Mouse (Mus musculus): Measurements from ENCODE around the gene Gm5767. TPM values are rescaled to one million over a fixed set of nuclear protein-coding genes. Genes with fewer than 3 reads are reported as not detected.

Gene Gm5767
- polyA plus RNA-seq, 1 experiment from 2014 or later: not detected

DNA sequence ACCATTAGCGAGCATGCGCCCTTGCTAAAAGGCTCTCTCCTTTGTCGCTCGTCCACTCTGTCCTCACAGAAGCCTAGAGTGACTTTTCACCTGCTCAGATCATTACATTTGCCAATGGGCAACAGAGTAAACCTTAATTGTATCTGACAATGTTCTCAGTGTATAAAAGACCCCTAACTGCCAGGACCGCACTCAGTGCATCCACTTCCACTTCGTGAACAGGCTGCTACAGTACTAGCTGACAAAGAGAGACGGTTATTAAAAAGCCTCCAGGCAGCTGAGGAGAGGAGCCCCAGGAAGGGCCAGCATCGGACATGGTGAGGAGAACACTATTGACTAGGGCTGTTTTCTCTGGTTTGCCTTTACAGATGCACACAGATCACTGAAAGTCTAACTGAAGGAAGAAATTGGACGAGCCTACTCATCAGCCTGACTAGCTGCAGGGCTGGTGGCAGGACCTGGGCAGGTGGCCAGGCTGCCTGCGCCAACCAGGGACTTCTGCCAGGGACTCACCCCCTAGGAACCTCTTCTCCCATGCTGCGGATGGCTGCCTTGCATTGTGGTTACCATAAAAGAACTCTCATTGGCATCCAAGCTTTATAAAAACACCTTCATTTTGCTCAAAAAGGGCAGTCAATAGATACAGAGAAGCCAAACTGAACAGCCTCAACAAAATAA lies 9.5 kb downstream of the Gm5767 start:
- Histone ChIP-seq H3K27ac (replicated peaks) (no peak overlapping the region), H3K36me3 (peaks cover 94% of the 10 kb centered on the region), H3K9me3 (replicated peaks) (no peaks in the 10 kb centered on the region), H3K4me3 (no peak overlapping the region), H3K4me1 (no peaks in the 10 kb centered on the region), H3K27me3 (ENCODE audit: low read depth, poor library complexity, severe bottlenecking) (no peaks in the 10 kb centered on the region)
- WGBS: 96% methylated on average over 11 of the region's 11 CpGs
- no peak for DNase-seq (ENCODE audit: low spot score)

DNA sequence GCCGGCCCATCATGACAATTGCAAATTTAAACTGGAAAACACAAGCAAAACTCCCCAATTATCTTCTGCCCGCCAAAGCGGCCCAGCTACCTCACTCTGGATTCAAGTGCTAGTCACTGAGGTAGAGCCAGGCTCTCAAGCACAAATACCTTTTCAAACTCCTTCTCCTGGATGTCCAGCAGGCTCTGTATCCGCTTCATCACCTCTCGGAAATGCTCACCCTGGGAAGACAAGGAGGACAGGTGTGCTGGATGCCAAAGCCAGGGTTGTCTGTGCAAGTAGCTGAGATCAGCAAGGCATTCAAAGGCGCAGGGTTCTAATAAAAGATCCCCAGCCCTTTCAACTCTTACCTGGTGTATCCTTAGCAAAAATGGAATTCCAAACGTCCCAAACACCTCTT lies 10.6 kb downstream of the Gm5767 start:
- no peaks in the 10 kb centered on the region for H3K4me1 ChIP-seq
- H3K4me3 ChIP-seq: no peak overlapping the region
- peaks cover 98% of the 10 kb centered on the region for H3K36me3 ChIP-seq
- H3K27ac ChIP-seq (replicated peaks): no peak overlapping the region
- WGBS: 96% methylated on average over 7 of the region's 7 CpGs
- DNase-seq (ENCODE audit: low spot score): no peak
- no peaks in the 10 kb centered on the region for H3K27me3 ChIP-seq (ENCODE audit: low read depth, poor library complexity, severe bottlenecking)
- H3K9me3 ChIP-seq (replicated peaks): no peaks in the 10 kb centered on the region

DNA sequence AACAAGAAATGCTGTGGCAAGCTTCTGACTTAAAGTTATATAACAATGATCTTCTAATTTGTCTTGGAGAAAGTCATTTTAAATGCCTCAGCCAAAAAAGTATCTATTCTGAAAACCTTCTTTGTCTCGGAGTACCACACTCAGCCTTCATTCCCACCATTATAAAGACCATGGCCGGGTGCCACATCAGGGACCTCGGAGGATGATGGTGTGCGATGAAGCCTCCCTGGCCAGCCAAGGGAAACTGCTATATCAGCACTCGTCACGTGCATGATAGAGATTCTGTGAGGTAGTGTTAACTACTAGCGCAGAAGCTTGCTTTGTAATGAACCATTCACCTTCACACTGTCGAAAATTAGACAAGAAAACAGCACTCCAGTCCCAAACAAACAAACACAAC lies 19.0 kb downstream of the Gm5767 start:
- Histone ChIP-seq H3K4me1 (no peaks in the 10 kb centered on the region), H3K27me3 (ENCODE audit: low read depth, poor library complexity, severe bottlenecking) (no peaks in the 10 kb centered on the region), H3K4me3 (no peak overlapping the region), H3K36me3 (peaks cover 100% of the 10 kb centered on the region), H3K27ac (replicated peaks) (no peak overlapping the region), H3K9me3 (replicated peaks) (no peaks in the 10 kb centered on the region)
- no peak for DNase-seq (ENCODE audit: low spot score)
- 92% methylated on average over 8 of the region's 8 CpGs for WGBS

DNA sequence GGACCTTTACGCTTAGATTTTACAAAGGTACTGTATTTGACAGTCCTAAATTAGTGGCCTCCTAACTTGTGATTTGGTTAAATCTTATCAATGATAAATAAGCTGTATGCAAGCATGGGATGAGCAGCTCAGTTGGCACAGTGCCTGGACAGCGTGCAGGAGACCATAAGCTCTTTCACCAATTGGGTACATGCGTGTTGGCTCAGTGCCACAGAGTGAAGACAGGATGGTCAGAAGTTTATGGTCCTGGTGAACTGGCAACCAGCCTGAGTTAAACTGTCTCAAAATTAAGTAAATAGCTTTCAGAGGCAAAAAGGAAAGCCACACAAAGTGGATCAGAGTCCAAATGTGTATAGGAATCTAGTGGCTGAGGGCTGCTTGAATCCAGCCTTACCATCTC lies 20.0 kb downstream of the Gm5767 start:
- 96% methylated on average over 3 of the region's 3 CpGs for WGBS
- H3K27me3 ChIP-seq (ENCODE audit: low read depth, poor library complexity, severe bottlenecking): no peaks in the 10 kb centered on the region
- no peak overlapping the region for H3K27ac ChIP-seq (replicated peaks)
- no peak for DNase-seq (ENCODE audit: low spot score)
- H3K9me3 ChIP-seq (replicated peaks): no peaks in the 10 kb centered on the region
- peaks cover 100% of the 10 kb centered on the region for H3K36me3 ChIP-seq
- no peak overlapping the region for H3K4me3 ChIP-seq
- no peaks in the 10 kb centered on the region for H3K4me1 ChIP-seq

DNA sequence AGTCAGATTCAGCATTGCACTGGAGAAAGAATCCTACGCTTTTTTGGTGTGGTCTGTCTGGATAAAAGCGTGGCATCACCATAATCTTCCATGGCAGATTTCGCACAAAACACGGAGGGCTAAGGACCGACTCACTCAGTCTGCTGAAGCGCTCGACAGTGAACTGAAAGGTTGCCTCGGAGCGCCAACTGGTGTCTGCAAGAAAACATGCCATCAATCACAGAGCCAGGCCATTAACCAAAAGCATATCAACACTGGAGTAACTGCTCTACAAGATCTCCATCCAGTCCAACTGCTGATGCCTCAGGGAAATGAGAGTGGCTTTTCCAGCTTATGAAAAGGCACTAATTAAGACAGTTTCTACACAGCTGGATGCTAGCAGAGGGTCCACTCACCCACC lies 31.4 kb downstream of the Gm5767 start:
- Histone ChIP-seq H3K4me3 (no peak overlapping the region), H3K27ac (replicated peaks) (no peak overlapping the region), H3K9me3 (replicated peaks) (no peaks in the 10 kb centered on the region), H3K36me3 (peaks cover 95% of the 10 kb centered on the region), H3K4me1 (no peaks in the 10 kb centered on the region), H3K27me3 (ENCODE audit: low read depth, poor library complexity, severe bottlenecking) (no peaks in the 10 kb centered on the region)
- DNase-seq (ENCODE audit: low spot score): no peak
- WGBS: 92% methylated on average over 9 of the region's 9 CpGs

DNA sequence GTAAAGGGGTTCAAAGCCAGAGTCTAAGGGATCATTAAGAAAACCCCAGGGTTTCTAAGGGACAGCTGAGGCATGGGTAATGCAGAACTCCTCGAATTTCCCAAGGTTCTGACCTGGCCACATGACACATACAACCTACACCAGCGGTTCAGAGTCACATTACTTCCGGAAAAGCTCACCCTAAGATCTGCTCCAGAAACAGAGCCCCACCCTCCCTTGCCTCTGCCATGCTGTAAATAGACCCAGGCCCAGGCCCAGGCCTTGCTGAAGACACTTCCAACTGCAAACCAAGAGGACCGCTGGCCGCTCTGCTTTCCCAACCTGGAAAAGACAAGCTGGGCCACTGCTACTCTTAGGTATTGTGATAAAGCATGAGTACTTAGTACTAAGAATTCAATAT lies 34.3 kb downstream of the Gm5767 start:
- 97% methylated on average over 5 of the region's 5 CpGs for WGBS
- H3K36me3 ChIP-seq: peaks cover 67% of the 10 kb centered on the region
- no peaks in the 10 kb centered on the region for H3K27me3 ChIP-seq (ENCODE audit: low read depth, poor library complexity, severe bottlenecking)

DNA sequence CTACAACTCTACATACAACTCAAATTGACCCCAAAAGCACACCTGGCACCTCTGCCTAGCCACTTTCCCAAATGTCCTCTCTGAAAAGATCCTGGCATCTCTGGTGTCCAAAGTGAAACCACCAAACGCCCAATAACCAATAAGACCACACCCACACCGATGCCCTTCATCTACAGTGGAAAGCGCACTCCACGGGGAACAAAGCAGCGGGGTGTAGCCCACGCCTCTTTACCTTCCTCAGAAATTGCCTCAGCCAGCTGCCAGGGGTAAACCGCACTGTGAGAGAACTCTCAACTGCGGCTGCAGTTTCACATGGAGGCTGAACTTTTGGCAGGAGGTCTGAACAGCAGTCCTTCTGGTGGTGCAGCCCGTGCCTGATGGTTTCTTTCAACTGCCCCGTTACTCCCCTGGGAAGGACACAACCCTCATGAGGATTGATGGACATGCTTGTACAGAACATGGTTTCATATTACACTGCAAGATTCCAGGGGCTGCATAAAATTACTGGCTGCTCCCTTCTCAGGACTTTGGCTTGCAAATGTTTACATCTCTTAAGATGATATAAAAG lies 35.0 kb downstream of the Gm5767 start:
- peaks cover 59% of the 10 kb centered on the region for H3K36me3 ChIP-seq
- no peak for DNase-seq (ENCODE audit: low spot score)
- H3K27me3 ChIP-seq (ENCODE audit: low read depth, poor library complexity, severe bottlenecking): no peaks in the 10 kb centered on the region
- H3K4me1 ChIP-seq: 0 out of 2 replicates have a peak, but pooled peaks cover 2% of the 10 kb centered on the region
- no peak overlapping the region for H3K4me3 ChIP-seq
- H3K9me3 ChIP-seq (replicated peaks): no peaks in the 10 kb centered on the region
- 88% methylated on average over 10 of the region's 10 CpGs for WGBS
- no peak overlapping the region for H3K27ac ChIP-seq (replicated peaks)

More for the DNA sequence above, 34.3 kb downstream of the Gm5767 start:
- no peak overlapping the region for H3K27ac ChIP-seq (replicated peaks)
- H3K9me3 ChIP-seq (replicated peaks): no peaks in the 10 kb centered on the region
- no peak for DNase-seq (ENCODE audit: low spot score)
- no peak overlapping the region for H3K4me3 ChIP-seq
- H3K4me1 ChIP-seq: 0 out of 2 replicates have a peak, but pooled peaks cover 2% of the 10 kb centered on the region

DNA sequence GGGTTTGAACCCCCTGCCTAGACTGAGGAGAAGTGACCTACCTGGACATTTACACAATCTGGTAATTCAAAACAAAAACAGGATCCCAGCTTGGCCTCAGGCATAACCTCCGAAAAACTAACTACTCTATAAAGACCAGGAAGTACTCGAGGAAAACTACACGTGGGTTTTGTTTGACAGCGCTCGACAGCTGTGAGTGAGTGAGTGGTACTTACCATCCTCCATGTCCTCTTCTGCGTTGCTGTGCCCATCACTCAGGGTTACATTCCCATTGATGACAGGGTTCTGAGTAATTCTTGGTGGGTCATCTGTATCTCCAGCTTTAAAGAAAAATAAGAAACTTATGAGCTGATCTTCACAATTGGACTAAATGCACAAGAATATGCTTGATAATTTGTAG lies 35.7 kb downstream of the Gm5767 start:
- H3K9me3 ChIP-seq (replicated peaks): no peaks in the 10 kb centered on the region
- no peaks in the 10 kb centered on the region for H3K27me3 ChIP-seq (ENCODE audit: low read depth, poor library complexity, severe bottlenecking)
- WGBS: 88% methylated on average over 6 of the region's 6 CpGs
- DNase-seq (ENCODE audit: low spot score): no peak
- no peak overlapping the region for H3K4me3 ChIP-seq
- H3K36me3 ChIP-seq: peaks cover 52% of the 10 kb centered on the region
- H3K27ac ChIP-seq (replicated peaks): no peak overlapping the region
- 0 out of 2 replicates have a peak, but pooled peaks cover 2% of the 10 kb centered on the region for H3K4me1 ChIP-seq

DNA sequence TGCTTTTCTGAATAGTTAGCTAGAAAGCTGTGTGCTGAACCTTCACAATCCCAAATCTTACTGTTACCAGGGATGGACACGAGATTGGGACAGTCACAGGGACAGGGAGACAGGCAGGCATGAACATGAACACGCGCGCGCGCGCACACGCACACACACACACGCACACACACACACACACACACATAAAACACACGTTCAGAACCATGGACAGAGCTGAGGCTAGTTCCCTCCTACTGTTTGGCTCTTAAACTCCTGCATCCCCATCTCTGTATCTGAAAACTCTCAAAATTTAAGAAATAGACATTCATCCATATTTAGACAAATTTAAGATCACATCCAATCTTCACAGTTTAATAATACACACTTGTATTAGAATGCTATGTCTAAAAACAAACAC lies 37.2 kb downstream of the Gm5767 start:
- H3K4me3 ChIP-seq: no peak overlapping the region
- peaks cover 42% of the 10 kb centered on the region for H3K36me3 ChIP-seq
- no peak for DNase-seq (ENCODE audit: low spot score)
- 93% methylated on average over 10 of the region's 10 CpGs for WGBS
- no peak overlapping the region for H3K27ac ChIP-seq (replicated peaks)
- 0 out of 2 replicates have a peak, but pooled peaks cover 2% of the 10 kb centered on the region for H3K4me1 ChIP-seq
- no peaks in the 10 kb centered on the region for H3K27me3 ChIP-seq (ENCODE audit: low read depth, poor library complexity, severe bottlenecking)
- H3K9me3 ChIP-seq (replicated peaks): no peaks in the 10 kb centered on the region

DNA sequence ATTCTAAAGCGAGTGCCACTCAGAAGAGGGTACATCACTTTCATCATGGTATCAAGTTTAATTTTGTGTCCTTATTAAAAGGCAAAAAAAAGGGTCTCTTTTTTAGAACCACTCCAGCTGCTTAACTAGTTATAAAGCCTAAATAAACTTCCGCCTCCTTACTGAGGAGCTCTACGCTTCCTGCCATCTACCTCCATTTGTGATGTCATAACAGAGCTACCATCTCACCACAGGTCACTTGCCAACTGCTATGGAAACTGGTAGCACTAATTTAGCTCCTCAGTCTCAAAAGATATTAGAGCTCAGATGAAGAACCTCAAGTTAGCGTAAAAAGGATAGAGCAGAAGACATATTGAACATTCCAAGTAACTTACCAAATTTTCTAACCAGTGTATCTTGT lies 39.9 kb downstream of the Gm5767 start:
- H3K9me3 ChIP-seq (replicated peaks): no peaks in the 10 kb centered on the region
- DNase-seq (ENCODE audit: low spot score): no peak
- WGBS: 89% methylated on average over 4 of the region's 4 CpGs
- H3K27me3 ChIP-seq (ENCODE audit: low read depth, poor library complexity, severe bottlenecking): no peaks in the 10 kb centered on the region
- no peak overlapping the region for H3K4me3 ChIP-seq
- 0 out of 2 replicates have a peak, but pooled peaks cover 2% of the 10 kb centered on the region for H3K4me1 ChIP-seq
- H3K27ac ChIP-seq (replicated peaks): no peak overlapping the region
- H3K36me3 ChIP-seq: peaks cover 15% of the 10 kb centered on the region

DNA sequence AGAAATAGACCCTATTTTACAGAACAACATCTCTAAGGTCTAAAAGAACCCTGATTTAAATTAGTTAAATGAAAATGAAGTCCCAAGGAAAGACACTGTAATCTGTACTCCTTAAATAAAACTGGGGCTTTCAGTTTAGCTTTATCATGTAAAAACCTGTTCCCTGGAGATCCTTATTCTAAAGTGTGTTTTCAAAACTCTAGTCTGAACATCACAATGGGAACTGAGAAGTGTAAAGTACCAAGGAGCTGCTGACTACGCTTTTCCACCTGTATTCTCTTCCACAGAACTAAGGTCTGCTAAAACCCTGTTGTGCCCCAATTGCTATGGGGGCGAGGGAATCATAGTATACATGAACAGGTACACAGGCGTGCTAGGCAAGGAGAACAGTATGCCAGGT lies 43.5 kb downstream of the Gm5767 start:
- Histone ChIP-seq H3K9me3 (replicated peaks) (no peaks in the 10 kb centered on the region), H3K36me3 (0 out of 2 replicates have a peak, but pooled peaks cover 10% of the 10 kb centered on the region), H3K4me1 (peaks cover 11% of the 10 kb centered on the region; the same call in 1 of the 2 replicates), H3K27me3 (ENCODE audit: low read depth, poor library complexity, severe bottlenecking) (no peaks in the 10 kb centered on the region), H3K27ac (replicated peaks) (no peak overlapping the region), H3K4me3 (no peak overlapping the region)
- WGBS: 89% methylated on average over 3 of the region's 3 CpGs
- DNase-seq (ENCODE audit: low spot score): no peak

DNA sequence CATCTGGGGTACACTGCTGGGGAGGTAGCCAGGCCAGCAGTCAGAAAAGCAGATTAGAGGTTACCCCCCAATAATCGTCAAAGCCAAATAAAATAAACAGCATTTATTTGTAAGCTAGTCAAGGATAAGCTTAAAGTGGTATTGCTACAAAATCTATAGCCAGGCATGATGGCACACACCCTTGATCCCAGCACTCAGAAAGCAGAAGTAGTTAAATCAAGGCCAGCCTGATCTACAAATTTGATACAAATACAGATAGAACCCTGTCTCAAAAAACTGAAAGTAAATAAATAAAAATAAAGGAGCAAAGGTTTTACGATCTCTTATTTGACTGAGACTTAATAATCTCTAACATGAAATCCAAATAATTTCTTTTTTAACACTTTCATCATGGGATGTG lies 45.2 kb downstream of the Gm5767 start:
- H3K4me3 ChIP-seq: no peak overlapping the region
- H3K27ac ChIP-seq (replicated peaks): no peak overlapping the region
- WGBS: 95% methylated on average over 2 of the region's 2 CpGs
- peaks cover 24% of the 10 kb centered on the region; the same call in 1 of the 2 replicates for H3K4me1 ChIP-seq
- H3K36me3 ChIP-seq: 0 out of 2 replicates have a peak, but pooled peaks cover 10% of the 10 kb centered on the region
- no peaks in the 10 kb centered on the region for H3K27me3 ChIP-seq (ENCODE audit: low read depth, poor library complexity, severe bottlenecking)
- H3K9me3 ChIP-seq (replicated peaks): no peaks in the 10 kb centered on the region
- no peak for DNase-seq (ENCODE audit: low spot score)

DNA sequence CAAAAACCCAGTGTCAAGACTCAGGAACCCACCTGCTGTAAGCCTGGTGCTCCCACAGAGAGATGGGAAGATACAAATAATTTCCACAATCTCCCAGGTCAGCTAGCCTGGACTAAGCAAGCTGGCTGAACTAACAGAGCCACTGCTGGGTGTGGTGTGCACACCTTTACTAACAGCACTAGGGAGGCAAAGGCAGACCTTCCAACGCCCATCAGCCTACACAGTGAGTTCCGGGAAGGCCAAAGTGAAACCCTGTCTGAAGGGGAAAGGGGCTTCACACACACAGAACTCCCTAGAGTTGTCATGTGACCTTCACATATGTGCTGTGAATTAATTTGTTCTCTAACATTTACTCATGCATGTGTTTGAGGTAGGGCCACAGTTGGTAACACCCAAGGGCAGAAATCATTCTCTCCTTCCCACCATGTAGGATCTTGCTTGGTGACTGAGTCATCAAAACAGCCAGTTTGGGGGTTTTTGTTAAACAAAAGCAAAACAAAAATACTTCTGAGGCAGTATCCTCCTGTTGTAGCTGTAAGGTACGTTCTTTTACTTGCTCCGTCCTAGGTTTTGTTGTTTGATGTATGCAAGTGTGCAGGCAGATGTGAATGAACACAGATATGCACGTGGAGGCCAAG lies 47.7 kb downstream of the Gm5767 start:
- Histone ChIP-seq H3K27ac (replicated peaks) (no peak overlapping the region), H3K4me3 (no peak overlapping the region), H3K27me3 (ENCODE audit: low read depth, poor library complexity, severe bottlenecking) (no peaks in the 10 kb centered on the region), H3K36me3 (0 out of 2 replicates have a peak, but pooled peaks cover 12% of the 10 kb centered on the region), H3K9me3 (replicated peaks) (no peaks in the 10 kb centered on the region), H3K4me1 (peaks cover 30% of the 10 kb centered on the region)
- DNase-seq (ENCODE audit: low spot score): no peak
- 95% methylated on average over 5 of the region's 5 CpGs for WGBS

Measured in midbrain, embryonic 10.5 days (tissue).